1 mouse cellular context compared by ENCODE assay signal in genomic region chr1:143776446-143777411, GRCm38 (mm10).
TF ChIP-seq lines count a peak whose summit lies in the region.

Gene Trove2, minus strand, starts transcription at chr1:143777068.
Gene Uchl5, plus strand, starts transcription at chr1:143777272.

TF ChIP-seq in CH12.LX, 34 proteins besides CTCF, POLR2A, EP300 and RAD21:
- TF ChIP-seq MAX (IDR thresholded peaks at IDR 0.05; ENCODE audit: low read length) (peak; percentile 70; the same call in 1 of the 2 replicates), USF2 (conservative IDR thresholded peaks at IDR 0.05; ENCODE audit: low read depth, low read length) (no peak), NRF1 (IDR thresholded peaks at IDR 0.05; ENCODE audit: low read depth, low read length) (peak; percentile 46), MAFK (IDR thresholded peaks at IDR 0.05; ENCODE audit: insufficient replicate concordance, low read length) (peak; percentile 45; the same call in 1 of the 2 replicates), JUN (IDR thresholded peaks at IDR 0.05; ENCODE audit: insufficient read depth, low read depth, low read length) (no peak), USF1 (IDR thresholded peaks at IDR 0.05; ENCODE audit: low read depth, low read length) (peak; percentile 74), JUND (conservative IDR thresholded peaks at IDR 0.05; ENCODE audit: low read depth, low read length) (no peak), CHD2 (IDR thresholded peaks at IDR 0.05; ENCODE audit: low read length) (peak; percentile 45; the same call in 1 of the 2 replicates), BHLHE40 (IDR thresholded peaks at IDR 0.05; ENCODE audit: low read depth, low read length) (peak; percentile 82), HCFC1 (IDR thresholded peaks at IDR 0.05; ENCODE audit: low read depth, low read length) (peak; percentile 92), IRF4 (IDR thresholded peaks at IDR 0.05; ENCODE audit: low read depth, low read length) (peak; percentile 88), TCF12 (IDR thresholded peaks at IDR 0.05; ENCODE audit: low read depth, low read length) (peak; percentile 95), E2F4 (IDR thresholded peaks at IDR 0.05; ENCODE audit: insufficient replicate concordance, low read depth, low read length) (peak; percentile 82; the same call in 1 of the 2 replicates), MEF2A (IDR thresholded peaks at IDR 0.05; ENCODE audit: borderline replicate concordance, low read depth, low read length) (peak; percentile 84), TBP (conservative IDR thresholded peaks at IDR 0.05; ENCODE audit: low read depth, low read length) (no peak), SIN3A (IDR thresholded peaks at IDR 0.05; ENCODE audit: low read length) (peak; percentile 94; the same call in 1 of the 2 replicates), CHD1 (IDR thresholded peaks at IDR 0.05; ENCODE audit: low read depth, low read length) (no peak), RCOR1 (conservative IDR thresholded peaks at IDR 0.05; ENCODE audit: low read depth, low read length) (no peak), NELFE (IDR thresholded peaks at IDR 0.05; ENCODE audit: low read depth, low read length) (peak; percentile 95), ZNF384 (IDR thresholded peaks at IDR 0.05; ENCODE audit: low read depth, low read length) (no peak), GABPA (IDR thresholded peaks at IDR 0.05; ENCODE audit: insufficient replicate concordance, low read depth, low read length) (peak; percentile 90), MAZ (IDR thresholded peaks at IDR 0.05; ENCODE audit: low read depth, low read length) (peak; percentile 96), ELF1 (IDR thresholded peaks at IDR 0.05; ENCODE audit: low read depth, low read length) (peak; percentile 88), ZKSCAN1 (IDR thresholded peaks at IDR 0.05; ENCODE audit: borderline replicate concordance, low read depth, low read length) (no peak), UBTF (IDR thresholded peaks at IDR 0.05; ENCODE audit: low read depth, low read length) (0 out of 2 replicates have a peak, but pooled peaks have one; percentile 41), MYC (IDR thresholded peaks at IDR 0.05; ENCODE audit: low read depth, low read length) (0 out of 2 replicates have a peak, but pooled peaks have one; percentile 61), POLR2AphosphoS2 (IDR thresholded peaks at IDR 0.05; ENCODE audit: low read depth, low read length) (peak; percentile 83), MXI1 (IDR thresholded peaks at IDR 0.05; ENCODE audit: low read depth, low read length) (peak; percentile 90), PAX5 (IDR thresholded peaks at IDR 0.05; ENCODE audit: low read length) (no peak), ZMIZ1 (IDR thresholded peaks at IDR 0.05; ENCODE audit: low read depth, low read length) (peak; percentile 82), ETS1 (conservative IDR thresholded peaks at IDR 0.05; ENCODE audit: low read depth, low read length) (peak; percentile 46), ZC3H11A (IDR thresholded peaks at IDR 0.05; ENCODE audit: low read depth, low read length) (no peak), SMC3 (IDR thresholded peaks at IDR 0.05; ENCODE audit: low read depth, low read length) (peak; percentile 21), KAT2A (IDR thresholded peaks at IDR 0.05; ENCODE audit: insufficient replicate concordance, low read length) (peak; percentile 93)
